Mouse (Mus musculus): ENCODE results near the gene Rmdn2. TPM values are rescaled to one million over a fixed set of nuclear protein-coding genes. Genes with fewer than 3 reads are reported as not detected.

Rmdn2 gene
- total RNA-seq, 2 experiments from 2014 or later: 6.9 to 9.4 TPM

GRCm38 (mm10) chr17:79670837-79671236 is 59.2 kb downstream of the Rmdn2 start:
- no peak for ATAC-seq (replicated peaks; ENCODE audit: low FRiP score, low TSS enrichment, poor library complexity, severe bottlenecking)

- ATAC-seq (replicated peaks; ENCODE audit: low FRiP score, low TSS enrichment, poor library complexity, severe bottlenecking): no peak
Measured at GRCm38 (mm10) chr17:79695106-79695505, 83.4 kb downstream of the Rmdn2 start.

GRCm38 (mm10) chr17:79695541-79695940 is 83.9 kb downstream of the Rmdn2 start:
- no peak for ATAC-seq (replicated peaks; ENCODE audit: low FRiP score, low TSS enrichment, poor library complexity, severe bottlenecking)

- no peak for ATAC-seq (replicated peaks; ENCODE audit: low FRiP score, low TSS enrichment, poor library complexity, severe bottlenecking)
Measured at GRCm38 (mm10) chr17:79699197-79699596, 87.5 kb downstream of the Rmdn2 start.

- ATAC-seq (replicated peaks; ENCODE audit: low FRiP score, low TSS enrichment, poor library complexity, severe bottlenecking): no peak
Measured at GRCm38 (mm10) chr17:79700871-79701270, 89.2 kb downstream of the Rmdn2 start.

GRCm38 (mm10) chr17:79705671-79706455 is 94.2 kb downstream of the Rmdn2 start:
- no peak for ATAC-seq (replicated peaks; ENCODE audit: low FRiP score, low TSS enrichment, poor library complexity, severe bottlenecking)

GRCm38 (mm10) chr17:79708168-79708567 is 96.5 kb downstream of the Rmdn2 start:
- no peak for ATAC-seq (replicated peaks; ENCODE audit: low FRiP score, low TSS enrichment, poor library complexity, severe bottlenecking)

GRCm38 (mm10) chr17:79709718-79710117 is 98.1 kb downstream of the Rmdn2 start:
- ATAC-seq (replicated peaks; ENCODE audit: low FRiP score, low TSS enrichment, poor library complexity, severe bottlenecking): no peak

GRCm38 (mm10) chr17:79710246-79710842 is 98.7 kb downstream of the Rmdn2 start:
- ATAC-seq (replicated peaks; ENCODE audit: low FRiP score, low TSS enrichment, poor library complexity, severe bottlenecking): no peak

GRCm38 (mm10) chr17:79711944-79712343 is 100.3 kb downstream of the Rmdn2 start:
- no peak for ATAC-seq (replicated peaks; ENCODE audit: low FRiP score, low TSS enrichment, poor library complexity, severe bottlenecking)

GRCm38 (mm10) chr17:79712536-79712935 is 100.9 kb downstream of the Rmdn2 start:
- no peak for ATAC-seq (replicated peaks; ENCODE audit: low FRiP score, low TSS enrichment, poor library complexity, severe bottlenecking)

GRCm38 (mm10) chr17:79713276-79713642 is 101.6 kb downstream of the Rmdn2 start:
- 0 out of 2 replicates have a peak, but pooled peaks have one; percentile 25 for ATAC-seq (replicated peaks; ENCODE audit: low FRiP score, low TSS enrichment, poor library complexity, severe bottlenecking)

GRCm38 (mm10) chr17:79713643-79714367 is 102.1 kb downstream of the Rmdn2 start:
- no peak for ATAC-seq (replicated peaks; ENCODE audit: low FRiP score, low TSS enrichment, poor library complexity, severe bottlenecking)

GRCm38 (mm10) chr17:79714368-79714895 is 102.8 kb downstream of the Rmdn2 start:
- no peak for ATAC-seq (replicated peaks; ENCODE audit: low FRiP score, low TSS enrichment, poor library complexity, severe bottlenecking)

- ATAC-seq (replicated peaks; ENCODE audit: low FRiP score, low TSS enrichment, poor library complexity, severe bottlenecking): no peak
Measured at GRCm38 (mm10) chr17:79714931-79715637, 103.4 kb downstream of the Rmdn2 start, which contains the start of gene Cyp1b1. Cyp1b1 (minus strand) TSS chr17:79715061.

- ATAC-seq (replicated peaks; ENCODE audit: low FRiP score, low TSS enrichment, poor library complexity, severe bottlenecking): peak; percentile 91
Measured at GRCm38 (mm10) chr17:79715649-79716143, 104.0 kb downstream of the Rmdn2 start.

- ATAC-seq (replicated peaks; ENCODE audit: low FRiP score, low TSS enrichment, poor library complexity, severe bottlenecking): no peak
Measured at GRCm38 (mm10) chr17:79720681-79721080, 109.0 kb downstream of the Rmdn2 start.

- no peak for ATAC-seq (replicated peaks; ENCODE audit: low FRiP score, low TSS enrichment, poor library complexity, severe bottlenecking)
Measured at GRCm38 (mm10) chr17:79726613-79727012, 115.0 kb downstream of the Rmdn2 start.

GRCm38 (mm10) chr17:79728053-79728584 is 116.5 kb downstream of the Rmdn2 start:
- ATAC-seq (replicated peaks; ENCODE audit: low FRiP score, low TSS enrichment, poor library complexity, severe bottlenecking): no peak
